Mouse (Mus musculus) CD8-positive naive resting alpha-beta T cell, adult 57 days (primary cell): Measurements from ENCODE around the gene Timm10b. TPM values are rescaled to one million over a fixed set of nuclear protein-coding genes. Genes with fewer than 3 reads are reported as not detected.

Source experiments
- total RNA-seq: library from RNA; stranded (reverse); gene quantifications from one replicate; pipeline ENCODE4 v1.2.4, GENCODE M21; 2023

Timm10b gene
- total RNA-seq: 68.0 TPM

GRCm38 (mm10) chr7:105639756-105640155 is at the start of gene Timm10b:
TSS of gene Timm10b (plus strand) at chr7:105640056.

GRCm38 (mm10) chr7:105633127-105633800 is 6.6 kb upstream of the Timm10b start, which contains the start of gene Trim3:
TSS of gene Trim3 (minus strand) at chr7:105633571.

GRCm38 (mm10) chr7:105640233-105640893 is 507 bp downstream of the Timm10b start, which contains the start of the genes Arfip2 and Gm45799:
TSS of gene Arfip2 (minus strand) at chr7:105640416.
TSS of gene Gm45799 (plus strand) at chr7:105640552.

GRCm38 (mm10) chr7:105650639-105651435 is 11.0 kb downstream of the Timm10b start, which contains the start of gene Dnhd1:
TSS of gene Dnhd1 (plus strand) at chr7:105650827.

Other genes starting within 250 kb of the Timm10b start
- 42.6 TPM for gene Fam160a2, start 240.0 kb upstream of the Timm10b start, total RNA-seq
- gene Cnga4, start 235.5 kb upstream of the Timm10b start, total RNA-seq: not detected
- gene Cckbr, start 214.3 kb upstream of the Timm10b start, total RNA-seq: not detected
- not detected for gene Cavin3, start 157.8 kb upstream of the Timm10b start, total RNA-seq
- 21.5 TPM for gene Smpd1, start 85.7 kb upstream of the Timm10b start, total RNA-seq
- 2.6 TPM for gene Apbb1, start 58.4 kb upstream of the Timm10b start, total RNA-seq
- not detected for gene Hpx, start 39.9 kb upstream of the Timm10b start, total RNA-seq
- gene Trim3, start 6.5 kb upstream of the Timm10b start, total RNA-seq: 17.5 TPM
- 31.9 TPM for gene Arfip2, start 360 bp downstream of the Timm10b start, total RNA-seq
- 8.8 TPM for gene Gm45799, start 496 bp downstream of the Timm10b start, total RNA-seq
- 4.7 TPM for gene Dnhd1, start 10.8 kb downstream of the Timm10b start, total RNA-seq
- 93.6 TPM for gene Ilk, start 96.5 kb downstream of the Timm10b start, total RNA-seq
- 20.0 TPM for gene Rrp8, start 97.3 kb downstream of the Timm10b start, total RNA-seq
- 190 TPM for gene Taf10, start 104.3 kb downstream of the Timm10b start, total RNA-seq
- gene Tpp1, start 112.2 kb downstream of the Timm10b start, total RNA-seq: 50.2 TPM
- 0.03 TPM for gene Dchs1, start 147.6 kb downstream of the Timm10b start, total RNA-seq
- 59.0 TPM for gene Mrpl17, start 171.0 kb downstream of the Timm10b start, total RNA-seq